Mouse (Mus musculus) liver, adult 2 months (tissue): ENCODE data around the gene Serpina5. TPM values are rescaled to one million over a fixed set of nuclear protein-coding genes. Genes with fewer than 3 reads are reported as not detected.

Experiments used
- DNase-seq: peaks from one replicate; pipeline ENCODE4 v3.0.0-alpha.2; 2011; ENCODE audit warnings: low read depth, low spot score; ENCODE audit errors: extremely low read depth
- H3K27ac ChIP-seq: fragments of 200-500 bp; replicated peaks from 2 replicates; pipeline ENCODE4 v1.5.1; 2012; ENCODE audit warnings: low read depth, mild to moderate bottlenecking, control low read depth, inconsistent platforms, low read length; ENCODE audit not compliant: insufficient read depth
- H3K27me3 ChIP-seq: fragments of 200-500 bp; 2 replicates; pipeline ENCODE4 v1.6.1; 2012; ENCODE audit warnings: mild to moderate bottlenecking, moderate library complexity, low read length, inconsistent platforms; ENCODE audit not compliant: control insufficient read depth, insufficient read depth
- H3K36me3 ChIP-seq: fragments of 200-500 bp; 2 replicates; pipeline ENCODE4 v1.6.1; 2012; ENCODE audit warnings: low read length, inconsistent platforms; ENCODE audit not compliant: control insufficient read depth, insufficient read depth
- H3K4me1 ChIP-seq: fragments of 200-500 bp; 2 replicates; pipeline ENCODE4 v1.6.1; 2011; ENCODE audit warnings: low read length; ENCODE audit not compliant: control insufficient read depth, insufficient read depth
- H3K4me3 ChIP-seq: fragments of 200-500 bp; 2 replicates; pipeline ENCODE4 v1.5.1; 2011; ENCODE audit warnings: low read depth, mild to moderate bottlenecking, control low read depth, low read length, moderate library complexity; ENCODE audit not compliant: insufficient read depth
- H3K79me2 ChIP-seq: fragments of 200-500 bp; 2 replicates; pipeline ENCODE4 v1.6.1; 2012; ENCODE audit warnings: inconsistent platforms, mild to moderate bottlenecking, low read length, moderate library complexity; ENCODE audit not compliant: control insufficient read depth, insufficient read depth
- H3K9ac ChIP-seq: fragments of 200-500 bp; 2 replicates; pipeline ENCODE4 v1.6.1; 2012; ENCODE audit warnings: low read depth, mild to moderate bottlenecking, control low read depth, inconsistent platforms, low read length
- CTCF ChIP-seq: fragments of 200-500 bp; IDR thresholded peaks from 2 replicates; pipeline ENCODE4 v1.5.1; 2011; ENCODE audit warnings: low read depth, low read length, control low read depth
- POLR2A ChIP-seq: fragments of 200-500 bp; IDR thresholded peaks from 2 replicates; pipeline ENCODE4 v1.6.1; 2011; ENCODE audit warnings: low read length, control low read depth; ENCODE audit not compliant: insufficient read depth; ENCODE audit errors: extremely low read depth
- WGBS: fragments of 180-500 bp; shearing (Covaris S2); methylation state at CpG from one replicate; pipeline ENCODE4 v1.1.7; 2018; 5-methylcytosine and 5-hydroxymethylcytosine counted together
- polyA plus RNA-seq: library from polyadenylated mRNA; depleted of rRNA; stranded (reverse); fragments of >200 nt; gene quantifications from 2 replicates; pipeline ENCODE4 v1.2.3, GENCODE M21; 2012; rRNA removed
- total RNA-seq: library from RNA; depleted of rRNA; stranded (reverse); fragments of >200 nt; gene quantifications from 2 replicates; pipeline ENCODE4 v1.2.3, GENCODE M21; 2014; rRNA removed

The Serpina5 gene
- not detected in 2 replicates for total RNA-seq
- 0.04 TPM in 1 of 2 replicates, not detected in the other for polyA plus RNA-seq

- H3K79me2 ChIP-seq, result no peaks in the 10 kb centered on the region
- TF ChIP-seq CTCF (no peak), POLR2A (no peak)
- H3K4me3 ChIP-seq, result no peak within 1 kb of the TSS
- DNase-seq, result peak; percentile 75
- WGBS, result 67% methylated on average over 6 of the region's 6 CpGs
- no peak within 1 kb of the TSS for H3K27ac ChIP-seq
- no peaks in the 10 kb centered on the region for H3K36me3 ChIP-seq
- H3K27me3 ChIP-seq, result no peaks in the 10 kb centered on the region
- peaks cover 8% of the 10 kb centered on the region for H3K4me1 ChIP-seq
- no peak within 1 kb of the TSS for H3K9ac ChIP-seq
Measured at GRCm38 (mm10) chr12:104100768-104101167, at the start of gene Serpina5. Gene Serpina5 (plus strand): TSS chr12:104101113.

- Histone ChIP-seq H3K79me2 (no peaks in the 10 kb centered on the region), H3K4me1 (no peaks in the 10 kb centered on the region), H3K36me3 (no peaks in the 10 kb centered on the region), H3K27me3 (no peaks in the 10 kb centered on the region), H3K9ac (no peak overlapping the region), H3K27ac (no peak overlapping the region), H3K4me3 (no peak overlapping the region)
- no peak for DNase-seq
- 83% methylated on average over 1 of the region's 1 CpGs for WGBS
- TF ChIP-seq POLR2A (no peak), CTCF (no peak)
Measured at GRCm38 (mm10) chr12:104053995-104054394, 46.9 kb upstream of the Serpina5 start.

DNA sequence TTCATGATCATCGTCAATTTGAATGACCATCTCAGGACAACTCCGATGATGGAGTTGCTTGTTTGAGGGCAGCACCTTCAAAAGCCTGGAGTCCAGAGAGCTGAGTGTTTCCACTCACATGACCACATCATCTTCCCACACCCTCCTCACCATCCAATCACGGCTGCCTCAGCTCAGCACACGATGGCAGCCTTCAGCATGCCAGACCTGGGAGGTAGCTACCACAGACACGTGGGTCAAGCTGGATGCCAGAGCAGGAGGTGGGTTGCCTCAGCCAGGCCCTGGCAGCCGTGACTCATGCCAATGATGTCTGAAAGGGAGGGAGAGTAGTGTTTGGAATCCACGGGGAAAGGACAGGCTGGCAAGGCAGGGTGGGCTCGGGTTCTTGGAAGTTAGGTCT, 45.2 kb upstream of the Serpina5 start:
- Histone ChIP-seq H3K4me3 (no peak overlapping the region), H3K27me3 (no peaks in the 10 kb centered on the region), H3K9ac (no peak overlapping the region), H3K4me1 (no peaks in the 10 kb centered on the region), H3K36me3 (no peaks in the 10 kb centered on the region), H3K27ac (no peak overlapping the region), H3K79me2 (no peaks in the 10 kb centered on the region)
- 85% methylated on average over 8 of the region's 8 CpGs for WGBS
- DNase-seq, result no peak
- TF ChIP-seq POLR2A (no peak), CTCF (no peak)

DNA sequence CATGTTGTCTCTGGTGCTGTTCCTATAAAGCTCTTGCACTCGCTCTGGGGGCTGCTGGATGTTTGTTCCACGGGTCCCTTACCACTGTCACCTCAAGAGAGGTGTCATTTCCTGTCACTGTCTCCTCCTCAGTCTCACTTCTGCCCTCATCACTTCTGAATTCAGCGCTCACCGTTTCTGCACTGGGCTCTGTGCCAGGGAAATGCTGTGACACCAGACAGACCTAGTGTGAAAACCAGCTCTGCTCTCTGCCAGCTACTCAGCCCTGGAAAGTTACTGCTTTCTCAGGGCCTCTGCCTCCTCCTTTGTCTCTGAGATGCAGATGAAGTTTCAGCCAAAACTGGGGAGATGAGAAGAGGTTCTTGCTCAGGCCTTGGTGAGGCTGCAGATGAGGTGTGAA, 43.9 kb upstream of the Serpina5 start:
- 33% methylated on average over 4 of the region's 4 CpGs for WGBS
- no peak for DNase-seq
- H3K4me3 ChIP-seq, result no peak overlapping the region
- no peaks in the 10 kb centered on the region for H3K36me3 ChIP-seq
- no peak overlapping the region for H3K27ac ChIP-seq
- no peak for TF ChIP-seq POLR2A
- TF ChIP-seq CTCF, result no peak
- no peaks in the 10 kb centered on the region for H3K27me3 ChIP-seq
- no peaks in the 10 kb centered on the region for H3K79me2 ChIP-seq
- H3K9ac ChIP-seq, result no peak overlapping the region
- no peaks in the 10 kb centered on the region for H3K4me1 ChIP-seq

DNA sequence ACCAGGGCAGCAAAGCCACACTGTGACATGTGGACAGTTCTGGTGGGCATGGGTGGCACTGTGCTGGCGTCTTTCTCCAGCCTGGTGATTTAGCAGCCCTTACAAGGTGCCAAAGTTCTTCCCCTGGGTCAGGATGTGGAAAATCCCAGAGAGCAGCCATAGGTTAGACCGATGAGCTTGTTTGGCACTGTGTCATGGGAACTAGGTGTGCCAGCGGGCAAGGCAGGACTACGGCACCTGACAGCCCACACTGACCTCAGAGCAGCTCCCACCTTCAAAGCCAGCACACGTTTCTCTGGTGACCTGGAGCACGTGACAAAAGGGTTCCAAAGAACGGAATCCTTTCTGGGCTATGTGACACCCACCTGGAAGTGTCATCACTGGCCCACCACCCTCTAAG, 43.4 kb upstream of the Serpina5 start:
- no peaks in the 10 kb centered on the region for H3K4me1 ChIP-seq
- TF ChIP-seq POLR2A (no peak), CTCF (no peak)
- H3K9ac ChIP-seq, result no peak overlapping the region
- H3K36me3 ChIP-seq, result no peaks in the 10 kb centered on the region
- no peak overlapping the region for H3K4me3 ChIP-seq
- no peak overlapping the region for H3K27ac ChIP-seq
- no peaks in the 10 kb centered on the region for H3K79me2 ChIP-seq
- 89% methylated on average over 7 of the region's 7 CpGs for WGBS
- H3K27me3 ChIP-seq, result no peaks in the 10 kb centered on the region
- no peak for DNase-seq

DNA sequence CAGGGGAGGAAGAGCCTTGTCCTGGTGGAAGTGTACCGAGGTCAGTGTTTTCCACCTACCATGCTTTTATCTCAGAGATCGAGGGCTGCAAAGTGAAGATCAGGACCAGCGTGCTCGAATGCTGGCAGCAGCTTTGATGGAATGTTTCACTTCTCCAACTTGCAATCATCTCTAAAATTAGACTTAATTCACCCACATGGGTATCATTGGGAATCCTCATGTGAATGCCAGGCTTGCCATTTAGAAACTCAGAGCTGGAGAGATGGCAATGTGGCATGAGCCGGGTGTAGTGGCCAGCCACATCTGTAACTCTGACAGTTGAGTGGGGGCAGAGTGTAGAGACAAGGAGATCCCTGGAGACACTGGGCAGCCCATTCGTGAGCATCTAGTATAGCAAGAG, 40.8 kb upstream of the Serpina5 start:
- WGBS, result 74% methylated on average over 6 of the region's 6 CpGs
- no peak for TF ChIP-seq POLR2A
- TF ChIP-seq CTCF, result no peak
- Histone ChIP-seq H3K9ac (no peak overlapping the region), H3K79me2 (no peaks in the 10 kb centered on the region), H3K27me3 (no peaks in the 10 kb centered on the region), H3K4me3 (no peak overlapping the region), H3K27ac (no peak overlapping the region), H3K4me1 (no peaks in the 10 kb centered on the region), H3K36me3 (no peaks in the 10 kb centered on the region)
- DNase-seq, result no peak
